Mouse (Mus musculus) telencephalon, adult 2 months (tissue): ENCODE results near the gene Itga10.
"Not testable (repeated sequence)": the region's sequence is repeated elsewhere in the genome, so short reads cannot be mapped to it uniquely, and the experiment has no call there.

Experiments used
- DNase-seq: peaks from one replicate; pipeline ENCODE4 v3.0.0-alpha.2; 2011; ENCODE audit warnings: low read depth, low spot score

The Itga10 gene

GRCm38 (mm10) chr3:96645018-96645649 lies at the start of gene Itga10:
Itga10 (plus strand) TSS chr3:96645584.
- DNase-seq: no peak

- no peak for DNase-seq
These were observed 49.7 kb upstream of the Itga10 start for GRCm38 (mm10) chr3:96595661-96596060.

GRCm38 (mm10) chr3:96596228-96596707 lies 49.1 kb upstream of the Itga10 start, which contains the start of gene Ankrd34a:
Ankrd34a (plus strand) TSS chr3:96596636.
- DNase-seq: no peak

GRCm38 (mm10) chr3:96596855-96597254 lies 48.5 kb upstream of the Itga10 start:
- DNase-seq: no peak

- DNase-seq: no peak
These were observed 47.9 kb upstream of the Itga10 start for GRCm38 (mm10) chr3:96597435-96597891.

- DNase-seq: no peak
These were observed 47.0 kb upstream of the Itga10 start for GRCm38 (mm10) chr3:96598156-96599068.

DNA sequence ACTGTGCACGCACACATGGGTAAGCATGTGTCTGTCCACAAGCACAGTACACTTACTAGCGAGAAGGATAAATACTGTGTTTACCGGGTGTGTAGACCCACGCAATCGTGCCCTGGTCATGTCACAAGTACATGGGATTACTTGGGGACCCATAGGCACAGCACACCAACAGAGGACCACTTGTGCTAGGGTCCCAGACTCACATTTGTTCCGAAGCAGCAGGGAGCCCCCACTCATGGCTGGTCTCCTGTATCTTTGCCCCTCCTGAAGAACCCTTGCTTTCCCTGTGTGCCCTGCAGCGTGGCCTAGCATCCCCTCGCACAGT lies 46.4 kb upstream of the Itga10 start:
- no peak for DNase-seq

DNA sequence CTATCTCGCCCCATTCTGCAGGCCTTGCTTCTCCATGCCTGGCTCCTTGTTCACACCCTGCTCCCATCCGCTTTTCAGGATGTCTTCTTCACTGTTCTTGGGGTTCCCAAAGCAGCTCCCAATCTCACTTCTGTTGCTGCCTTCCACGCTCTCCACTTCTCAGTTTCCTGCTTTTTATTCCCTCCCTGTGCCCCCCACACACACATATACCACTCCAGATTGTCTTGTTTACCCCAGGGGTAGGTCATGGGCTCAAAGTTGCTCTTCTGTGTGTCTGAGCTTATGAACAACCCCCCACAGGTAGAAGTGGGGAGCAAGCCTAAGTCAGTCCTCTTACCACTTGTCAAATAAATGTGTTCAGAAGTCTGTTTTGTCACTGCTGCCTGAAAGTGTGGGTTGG lies 46.0 kb upstream of the Itga10 start:
- no peak for DNase-seq

DNA sequence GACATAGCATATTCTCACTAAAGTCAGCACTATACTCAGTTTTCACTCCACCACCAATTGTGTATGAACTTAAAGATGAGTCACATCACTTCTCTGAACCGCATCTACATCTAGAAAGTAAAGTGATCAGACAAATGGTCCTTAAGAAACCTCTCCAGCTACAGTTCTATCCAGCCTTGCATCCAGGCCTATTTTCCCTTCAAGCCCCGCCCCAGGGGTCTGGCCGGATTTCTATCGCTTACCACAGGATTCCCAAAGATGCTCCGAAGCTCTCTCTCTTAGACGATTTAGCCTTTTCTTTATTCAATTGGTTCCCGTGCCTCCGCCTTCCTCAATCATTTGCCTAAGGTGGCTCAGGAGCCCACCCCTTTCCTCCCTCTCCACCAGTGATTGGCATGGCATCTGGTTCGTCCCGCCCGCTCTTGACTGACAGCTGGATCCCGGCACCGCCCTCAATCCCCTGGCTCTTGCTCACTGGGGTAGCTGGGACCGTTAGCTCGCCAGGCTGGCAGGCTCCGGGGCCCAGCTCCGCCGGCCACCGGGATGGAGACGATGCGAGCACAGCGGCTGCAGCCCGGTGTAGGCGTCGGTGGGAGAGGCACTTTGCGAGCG lies 44.6 kb upstream of the Itga10 start, which contains the start of gene Lix1l:
TSS of gene Lix1l (plus strand) at position 511 of the 612 bp plus-strand sequence.
- peak; percentile 98 for DNase-seq

- DNase-seq: no peak
These were observed 44.1 kb upstream of the Itga10 start for GRCm38 (mm10) chr3:96601251-96601787.

- DNase-seq: no peak
These were observed 43.3 kb upstream of the Itga10 start for GRCm38 (mm10) chr3:96601941-96602703.

- no peak for DNase-seq
These were observed 42.7 kb upstream of the Itga10 start for GRCm38 (mm10) chr3:96602704-96603084.

DNA sequence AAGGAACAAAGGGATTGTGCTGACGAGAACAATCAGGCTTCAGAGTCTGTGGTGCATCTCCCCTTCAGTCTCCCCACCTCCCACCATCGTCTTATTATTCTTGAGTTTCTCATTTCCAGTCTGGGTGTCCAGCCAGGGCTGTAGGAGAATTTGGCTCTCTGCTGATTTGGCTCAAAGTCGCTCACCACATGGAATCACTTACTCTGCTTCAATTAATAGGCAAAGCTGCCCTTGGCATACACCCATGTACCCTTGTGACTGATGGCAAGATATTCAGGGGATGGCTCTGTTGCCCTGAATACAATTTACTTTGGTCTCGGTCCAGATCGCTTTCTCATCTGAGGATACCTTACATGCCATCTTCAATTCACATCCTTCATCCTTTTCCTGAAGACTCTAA lies 42.1 kb upstream of the Itga10 start:
- no peak for DNase-seq

DNA sequence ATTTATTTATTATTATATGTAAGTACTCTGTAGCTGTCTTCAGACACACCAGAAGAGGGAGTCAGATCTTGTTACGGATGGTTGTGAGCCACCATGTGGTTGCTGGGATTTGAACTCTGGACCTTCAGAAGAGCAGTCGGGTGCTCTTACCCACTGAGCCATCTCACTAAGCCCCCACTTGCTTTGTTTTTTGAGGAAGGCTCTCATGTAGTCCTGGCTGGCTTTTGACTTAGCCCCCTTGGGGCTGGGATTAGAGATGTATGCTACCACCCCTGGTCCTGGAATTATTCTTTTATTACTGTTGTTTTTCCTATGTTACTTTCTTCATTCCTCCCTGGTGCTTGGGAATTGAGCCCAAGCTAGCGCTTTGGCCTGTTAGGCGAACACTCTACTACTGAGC lies 39.4 kb upstream of the Itga10 start:
- DNase-seq: not testable (repeated sequence)

GRCm38 (mm10) chr3:96606618-96607017 lies 38.8 kb upstream of the Itga10 start:
- DNase-seq: no peak

DNA sequence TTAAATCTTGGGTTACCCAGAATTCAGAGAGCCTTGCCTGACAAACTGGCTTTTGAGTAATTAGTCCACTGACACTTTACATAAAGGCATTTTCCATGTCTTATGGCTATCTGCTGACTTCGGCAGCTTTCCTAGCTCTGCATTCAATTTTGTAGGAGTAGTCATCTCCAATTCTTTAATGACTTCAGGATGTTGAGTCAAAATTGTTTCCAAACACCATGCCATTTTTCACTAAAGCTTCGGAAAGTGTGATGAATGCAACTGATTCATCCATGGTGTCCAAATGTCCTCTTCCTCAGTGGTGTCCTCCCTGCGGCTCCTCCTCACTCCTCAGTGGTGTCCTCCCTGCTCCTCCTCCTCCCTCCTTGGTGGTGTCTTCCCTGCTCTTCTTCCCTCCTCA lies 27.4 kb upstream of the Itga10 start:
- no peak for DNase-seq

DNA sequence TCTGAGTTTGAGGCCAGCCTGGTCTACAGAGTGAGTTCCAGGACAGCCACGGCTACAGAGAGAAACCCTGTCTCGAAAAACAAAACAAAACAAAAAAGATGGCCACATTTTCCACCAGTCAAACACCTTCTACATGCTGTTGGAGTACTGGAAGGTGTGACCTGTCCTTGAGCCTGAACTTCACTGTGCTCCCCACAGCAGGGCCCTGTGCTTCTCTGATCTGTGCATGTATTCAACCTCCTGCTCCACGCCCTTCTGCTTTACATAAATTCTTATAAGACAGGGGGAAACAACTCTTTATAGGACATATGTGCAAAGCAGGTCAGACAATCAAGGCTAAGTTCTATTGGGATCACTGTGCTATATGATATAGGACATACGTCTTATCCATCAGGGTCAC lies 22.2 kb upstream of the Itga10 start:
- no peak for DNase-seq

GRCm38 (mm10) chr3:96629729-96630600 lies 15.4 kb upstream of the Itga10 start, which contains the start of gene Rbm8a:
Rbm8a (plus strand) TSS chr3:96629933.
- DNase-seq: peak; percentile 99

- DNase-seq: no peak
These were observed 13.3 kb upstream of the Itga10 start for GRCm38 (mm10) chr3:96632058-96632457.

DNA sequence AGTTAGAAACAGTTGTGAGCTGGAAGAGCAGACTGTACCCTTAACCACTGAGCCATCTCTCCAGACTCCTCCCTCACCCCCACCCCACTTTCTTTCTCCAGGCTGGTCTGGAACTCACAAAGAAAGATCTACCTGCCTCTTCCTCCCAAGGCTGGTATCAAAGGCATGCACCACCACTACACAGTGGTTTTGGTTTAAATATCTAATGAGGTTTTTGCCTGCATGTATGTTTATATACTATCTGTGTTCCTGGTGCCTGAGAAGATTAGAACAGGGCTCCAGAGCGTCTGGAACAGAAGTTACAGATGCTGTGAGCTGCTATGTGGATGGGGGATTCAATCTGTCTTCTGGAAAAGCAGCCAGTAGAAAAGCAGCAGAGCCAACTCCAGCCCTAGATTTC lies 11.4 kb upstream of the Itga10 start:
- DNase-seq: no peak
